Mouse (Mus musculus) urinary bladder, postnatal 14 days (tissue): ENCODE results near the gene Scrg1.
"Not testable (repeated sequence)": the region's sequence is repeated elsewhere in the genome, so short reads cannot be mapped to it uniquely, and the experiment has no call there.

Experiments
- DNase-seq: peaks from one replicate; pipeline ENCODE4 v3.0.0; 2021; ENCODE audit warnings: low spot score

Gene Scrg1

GRCm38 (mm10) chr8:57457152-57457551 lies 1.4 kb downstream of the Scrg1 start:
- DNase-seq: no peak

GRCm38 (mm10) chr8:57457942-57458341 lies 2.2 kb downstream of the Scrg1 start:
- DNase-seq: no peak

GRCm38 (mm10) chr8:57462839-57463238 lies 7.1 kb downstream of the Scrg1 start:
- no peak for DNase-seq

GRCm38 (mm10) chr8:57463757-57464156 lies 8.0 kb downstream of the Scrg1 start:
- no peak for DNase-seq

- peak; percentile 74 for DNase-seq
Observed at GRCm38 (mm10) chr8:57468624-57469023, 12.9 kb downstream of the Scrg1 start.

GRCm38 (mm10) chr8:57470863-57471262 lies 15.1 kb downstream of the Scrg1 start:
- no peak for DNase-seq

GRCm38 (mm10) chr8:57473751-57474150 lies 18.0 kb downstream of the Scrg1 start:
- no peak for DNase-seq

- no peak for DNase-seq
Observed at GRCm38 (mm10) chr8:57478406-57478805, 22.7 kb downstream of the Scrg1 start.

GRCm38 (mm10) chr8:57479700-57480099 lies 24.0 kb downstream of the Scrg1 start:
- DNase-seq: no peak

- no peak for DNase-seq
Observed at GRCm38 (mm10) chr8:57480606-57481005, 24.9 kb downstream of the Scrg1 start.

- DNase-seq: peak; percentile 39
Observed at GRCm38 (mm10) chr8:57486491-57487440, 31.0 kb downstream of the Scrg1 start.

GRCm38 (mm10) chr8:57487441-57488155 lies 31.9 kb downstream of the Scrg1 start, which contains the start of gene Sap30:
TSS of gene Sap30 (minus strand) at chr8:57487860.
- DNase-seq: peak; percentile 98

- DNase-seq: peak; percentile 69
Observed at GRCm38 (mm10) chr8:57488312-57488765, 32.6 kb downstream of the Scrg1 start.

GRCm38 (mm10) chr8:57489366-57489765 lies 33.6 kb downstream of the Scrg1 start:
- DNase-seq: no peak

GRCm38 (mm10) chr8:57489896-57490295 lies 34.2 kb downstream of the Scrg1 start:
- no peak for DNase-seq

GRCm38 (mm10) chr8:57491873-57492272 lies 36.1 kb downstream of the Scrg1 start:
- no peak for DNase-seq

- no peak for DNase-seq
Observed at GRCm38 (mm10) chr8:57498494-57498846, 42.7 kb downstream of the Scrg1 start.

- peak; percentile 65 for DNase-seq
Observed at GRCm38 (mm10) chr8:57498847-57499511, 43.3 kb downstream of the Scrg1 start.

GRCm38 (mm10) chr8:57503641-57504040 lies 47.9 kb downstream of the Scrg1 start:
- peak; percentile 67 for DNase-seq

- not testable (repeated sequence) for DNase-seq
Observed at GRCm38 (mm10) chr8:57505500-57505899, 49.8 kb downstream of the Scrg1 start.

GRCm38 (mm10) chr8:57507556-57508063 lies 51.9 kb downstream of the Scrg1 start:
- peak; percentile 1 for DNase-seq

GRCm38 (mm10) chr8:57508657-57509056 lies 52.9 kb downstream of the Scrg1 start:
- peak; percentile 1 for DNase-seq
